Mouse (Mus musculus) urinary bladder, adult 18-20 months (tissue): Measurements from ENCODE around the gene Rps28.

ENCODE experiments used
- DNase-seq, 2 experiments: peaks; one replicate each; pipeline ENCODE4 v3.0.0; 2022; ENCODE audit warnings: low spot score in 2 of 2, mixed read lengths in 2 of 2

Rps28 gene

DNA sequence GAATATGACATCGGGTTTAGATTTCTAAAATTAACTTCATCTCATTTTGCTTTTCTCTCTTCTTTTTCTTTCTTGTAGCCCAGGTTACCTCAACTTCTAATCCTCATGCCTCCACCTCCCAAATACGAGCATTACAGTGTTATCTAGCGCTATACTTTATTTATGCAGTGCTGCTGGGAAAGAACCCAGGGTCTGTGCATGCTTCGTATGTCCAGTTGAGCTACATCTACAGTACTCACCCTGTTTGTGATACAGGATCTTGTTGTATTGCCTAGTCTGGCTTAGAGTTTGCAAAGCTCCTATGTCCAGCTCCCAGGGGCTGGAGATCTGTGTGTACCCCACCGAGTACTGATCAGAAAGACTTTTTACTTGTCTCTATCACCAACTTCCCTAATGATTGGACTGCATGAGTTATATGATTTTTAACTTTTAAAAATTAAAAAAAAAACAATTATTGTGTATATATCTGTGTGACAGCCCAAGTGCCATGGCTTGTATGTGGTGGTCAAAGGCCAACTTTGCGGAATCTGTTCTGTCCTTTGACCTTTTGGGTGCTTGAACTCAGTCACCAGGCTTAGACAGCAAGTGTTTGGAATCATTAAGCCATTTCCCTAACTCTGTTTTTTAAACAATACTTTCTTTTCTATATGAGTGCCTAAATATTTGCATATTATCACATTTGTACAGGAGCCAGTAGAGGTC, 50.3 kb downstream of the Rps28 start:
- no peak for DNase-seq

DNA sequence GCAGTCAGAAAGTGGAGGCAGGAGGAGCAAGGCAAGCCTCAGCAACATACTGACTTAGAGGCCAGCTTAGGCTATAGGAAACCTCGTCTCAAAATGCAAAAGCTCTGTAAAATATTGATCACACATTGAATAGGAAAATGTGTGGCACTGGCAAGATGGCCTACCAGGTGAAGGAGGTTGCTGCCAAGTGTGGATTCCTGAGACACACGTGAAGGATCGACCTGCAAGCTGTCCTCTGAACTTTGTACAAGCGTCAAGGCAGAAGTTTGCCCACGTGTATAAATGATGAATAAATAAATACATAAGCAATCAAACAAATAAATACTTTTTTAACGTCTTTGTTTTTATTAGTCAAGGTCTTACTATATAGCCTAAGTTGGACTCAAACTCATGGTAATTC, 50.9 kb downstream of the Rps28 start:
- no peak for DNase-seq

DNA sequence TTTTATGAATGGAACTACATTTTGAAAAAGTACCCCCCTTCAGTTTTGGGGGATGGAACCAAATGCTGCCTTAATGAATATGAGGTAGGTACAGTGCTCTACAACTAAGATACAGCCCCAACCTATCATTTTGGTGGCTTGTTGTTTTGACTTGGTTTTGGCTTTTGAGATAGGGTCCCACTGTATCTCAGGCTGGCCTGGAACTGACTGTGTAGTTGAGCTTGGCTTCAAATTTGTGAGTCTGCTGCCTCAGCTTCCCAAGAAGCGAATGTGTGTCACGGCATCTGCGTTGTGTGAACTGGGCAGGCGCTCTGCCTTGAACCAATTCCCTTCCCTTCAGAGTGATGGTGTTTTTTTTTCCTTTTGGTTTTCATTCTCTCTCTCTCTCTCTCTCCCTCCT, 52.7 kb downstream of the Rps28 start:
- DNase-seq, result no peak
